Mouse (Mus musculus): ENCODE measurements around the gene Fbxo21. TPM values are rescaled to one million over a fixed set of nuclear protein-coding genes. Genes with fewer than 3 reads are reported as not detected.

Fbxo21 gene
- polyA plus RNA-seq, 1 experiment: 0.06 TPM

DNA sequence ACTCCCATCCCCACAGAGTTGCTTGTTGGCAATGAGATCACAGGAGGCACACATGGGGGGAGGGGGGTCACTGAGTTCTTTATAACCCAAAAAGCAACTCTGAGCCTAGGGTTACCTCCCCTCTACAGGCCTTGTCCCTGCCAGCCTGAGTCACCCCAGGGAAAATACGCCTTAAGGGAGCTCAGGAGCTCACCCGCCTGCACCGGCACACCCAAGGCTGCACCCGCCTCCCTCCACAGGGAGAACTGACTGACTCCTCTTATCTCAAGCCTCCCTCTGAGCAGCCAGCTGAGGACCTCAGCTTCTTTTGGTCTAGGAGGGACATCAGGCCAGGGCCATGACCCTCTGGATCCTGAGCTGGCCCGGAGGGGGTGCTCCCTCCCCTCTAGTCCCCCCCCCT lies 54.5 kb downstream of the Fbxo21 start:
- TF ChIP-seq TAL1 (IDR thresholded peaks at IDR 0.05; ENCODE audit: low read length): no peak
- TF ChIP-seq GATA1 (IDR thresholded peaks at IDR 0.05; ENCODE audit: low read length): no peak
- Histone ChIP-seq H3K4me3 (replicated peaks) (no peak overlapping the region), H3K4me1 (ENCODE audit: control insufficient read depth) (peaks cover 3% of the 10 kb centered on the region), H3K9me3 (ENCODE audit: control insufficient read depth, low read length) (peaks cover 6% of the 10 kb centered on the region; the same call in 1 of the 2 replicates), H3K27me3 (ENCODE audit: control insufficient read depth) (peaks cover 50% of the 10 kb centered on the region), H3K36me3 (ENCODE audit: control insufficient read depth) (no peaks in the 10 kb centered on the region)

- peaks cover 6% of the 10 kb centered on the region; the same call in 1 of the 2 replicates for H3K9me3 ChIP-seq (ENCODE audit: control insufficient read depth, low read length)
- TF ChIP-seq TAL1 (IDR thresholded peaks at IDR 0.05; ENCODE audit: low read length): no peak
- TF ChIP-seq GATA1 (IDR thresholded peaks at IDR 0.05; ENCODE audit: low read length): no peak
- H3K36me3 ChIP-seq (ENCODE audit: control insufficient read depth): no peaks in the 10 kb centered on the region
- peaks cover 49% of the 10 kb centered on the region for H3K27me3 ChIP-seq (ENCODE audit: control insufficient read depth)
- no peak overlapping the region for H3K4me3 ChIP-seq (replicated peaks)
- H3K4me1 ChIP-seq (ENCODE audit: control insufficient read depth): peaks cover 3% of the 10 kb centered on the region
Observed at GRCm38 (mm10) chr5:118031508-118031907, 55.0 kb downstream of the Fbxo21 start.

- Histone ChIP-seq H3K27me3 (ENCODE audit: control insufficient read depth) (peaks cover 36% of the 10 kb centered on the region), H3K36me3 (ENCODE audit: control insufficient read depth) (no peaks in the 10 kb centered on the region), H3K4me3 (replicated peaks) (no peak overlapping the region), H3K4me1 (ENCODE audit: control insufficient read depth) (peaks cover 3% of the 10 kb centered on the region), H3K9me3 (ENCODE audit: control insufficient read depth, low read length) (peaks cover 4% of the 10 kb centered on the region; the same call in 1 of the 2 replicates)
- TF ChIP-seq TAL1 (IDR thresholded peaks at IDR 0.05; ENCODE audit: low read length) (no peak), GATA1 (IDR thresholded peaks at IDR 0.05; ENCODE audit: low read length) (no peak)
Observed at GRCm38 (mm10) chr5:118033328-118033727, 56.8 kb downstream of the Fbxo21 start.

DNA sequence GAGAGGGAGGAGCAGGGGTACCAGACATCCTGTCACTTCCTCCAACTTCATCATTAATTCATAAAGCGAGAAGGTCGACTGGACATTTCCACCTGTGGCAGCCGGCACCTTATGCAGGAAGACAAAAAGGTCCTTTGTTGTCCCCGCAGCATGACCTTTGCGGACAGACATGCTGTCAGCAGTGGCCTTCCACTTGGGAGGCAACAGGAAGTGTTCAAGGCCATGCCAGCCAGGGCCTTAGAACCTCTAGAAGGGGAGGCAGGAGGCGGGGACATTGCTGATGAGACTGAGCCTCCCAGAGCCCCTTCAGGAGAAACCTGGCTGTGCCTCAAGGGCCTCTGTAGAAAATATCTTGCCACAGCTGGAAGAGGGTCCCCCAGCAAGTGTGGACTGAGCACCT lies 57.2 kb downstream of the Fbxo21 start:
- no peak overlapping the region for H3K4me3 ChIP-seq (replicated peaks)
- H3K4me1 ChIP-seq (ENCODE audit: control insufficient read depth): peaks cover 3% of the 10 kb centered on the region
- TF ChIP-seq GATA1 (IDR thresholded peaks at IDR 0.05; ENCODE audit: low read length): no peak
- peaks cover 4% of the 10 kb centered on the region; the same call in 1 of the 2 replicates for H3K9me3 ChIP-seq (ENCODE audit: control insufficient read depth, low read length)
- H3K27me3 ChIP-seq (ENCODE audit: control insufficient read depth): peaks cover 32% of the 10 kb centered on the region
- no peaks in the 10 kb centered on the region for H3K36me3 ChIP-seq (ENCODE audit: control insufficient read depth)

DNA sequence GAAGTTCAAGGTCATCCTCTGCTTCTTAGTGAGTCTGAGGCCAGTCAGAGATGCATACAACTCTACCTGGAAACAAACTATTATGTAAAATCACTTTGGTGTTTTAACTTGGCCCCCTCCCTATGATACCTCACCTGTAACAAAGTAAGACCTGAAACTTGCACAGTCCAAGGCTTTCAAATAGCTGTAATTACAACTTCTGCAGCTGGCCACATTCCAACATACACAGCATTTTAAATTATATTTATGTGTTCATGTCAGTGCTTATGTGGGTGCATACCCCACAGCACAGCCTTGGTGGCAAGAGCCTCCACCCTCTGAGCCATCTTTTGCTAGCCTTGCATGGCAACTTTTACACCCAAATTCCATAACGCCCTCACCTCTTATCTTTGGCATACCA lies 58.1 kb downstream of the Fbxo21 start:
- no peaks in the 10 kb centered on the region for H3K36me3 ChIP-seq (ENCODE audit: control insufficient read depth)
- peaks cover 26% of the 10 kb centered on the region for H3K27me3 ChIP-seq (ENCODE audit: control insufficient read depth)
- TF ChIP-seq TAL1 (IDR thresholded peaks at IDR 0.05; ENCODE audit: low read length) (no peak), GATA1 (IDR thresholded peaks at IDR 0.05; ENCODE audit: low read length) (no peak)

DNA sequence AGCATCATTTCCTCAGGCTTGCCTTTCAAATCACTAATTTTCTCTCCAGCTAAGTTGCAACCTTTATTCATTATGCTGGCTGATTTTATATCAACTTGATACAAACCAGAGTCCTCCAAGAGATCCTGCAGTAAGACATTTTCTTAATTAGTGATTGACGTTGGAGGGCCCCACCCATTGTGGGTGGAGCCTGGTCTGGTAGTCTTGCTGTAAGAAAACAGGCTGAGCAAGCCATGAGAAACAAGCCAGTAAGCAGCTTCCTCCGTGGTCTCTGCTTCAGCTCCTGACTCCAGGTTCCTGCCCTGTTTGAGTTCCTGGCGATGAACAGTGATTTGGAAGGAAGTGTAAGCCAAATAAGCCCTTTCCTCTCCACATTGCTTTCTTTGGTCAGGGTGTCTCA lies 59.3 kb downstream of the Fbxo21 start:
- no peaks in the 10 kb centered on the region for H3K9me3 ChIP-seq (ENCODE audit: control insufficient read depth, low read length)
- TF ChIP-seq GATA1 (IDR thresholded peaks at IDR 0.05; ENCODE audit: low read length): no peak
- TF ChIP-seq TAL1 (IDR thresholded peaks at IDR 0.05; ENCODE audit: low read length): no peak
- H3K4me3 ChIP-seq (replicated peaks): no peak overlapping the region
- H3K4me1 ChIP-seq (ENCODE audit: control insufficient read depth): no peaks in the 10 kb centered on the region
- H3K36me3 ChIP-seq (ENCODE audit: control insufficient read depth): no peaks in the 10 kb centered on the region
- peaks cover 15% of the 10 kb centered on the region for H3K27me3 ChIP-seq (ENCODE audit: control insufficient read depth)

More for the DNA sequence above, 58.1 kb downstream of the Fbxo21 start:
- H3K4me3 ChIP-seq (replicated peaks): no peak overlapping the region
- H3K4me1 ChIP-seq (ENCODE audit: control insufficient read depth): no peaks in the 10 kb centered on the region
- H3K9me3 ChIP-seq (ENCODE audit: control insufficient read depth, low read length): no peaks in the 10 kb centered on the region

GRCm38 (mm10) chr5:118036888-118037797 lies 60.6 kb downstream of the Fbxo21 start:
- H3K9me3 ChIP-seq (ENCODE audit: control insufficient read depth, low read length): no peaks in the 10 kb centered on the region
- no peak for TF ChIP-seq TAL1 (IDR thresholded peaks at IDR 0.05; ENCODE audit: low read length)
- TF ChIP-seq GATA1 (IDR thresholded peaks at IDR 0.05; ENCODE audit: low read length): no peak
- peaks cover 12% of the 10 kb centered on the region; the same call in 1 of the 2 replicates for H3K27me3 ChIP-seq (ENCODE audit: control insufficient read depth)
- H3K4me3 ChIP-seq (replicated peaks): no peak overlapping the region
- no peaks in the 10 kb centered on the region for H3K4me1 ChIP-seq (ENCODE audit: control insufficient read depth)
- H3K36me3 ChIP-seq (ENCODE audit: control insufficient read depth): no peaks in the 10 kb centered on the region

- Histone ChIP-seq H3K27me3 (ENCODE audit: control insufficient read depth) (peaks cover 12% of the 10 kb centered on the region; the same call in 1 of the 2 replicates), H3K36me3 (ENCODE audit: control insufficient read depth) (no peaks in the 10 kb centered on the region), H3K4me1 (ENCODE audit: control insufficient read depth) (no peaks in the 10 kb centered on the region), H3K9me3 (ENCODE audit: control insufficient read depth, low read length) (no peaks in the 10 kb centered on the region), H3K4me3 (replicated peaks) (no peak overlapping the region)
- TF ChIP-seq TAL1 (IDR thresholded peaks at IDR 0.05; ENCODE audit: low read length) (no peak), GATA1 (IDR thresholded peaks at IDR 0.05; ENCODE audit: low read length) (no peak)
Observed at GRCm38 (mm10) chr5:118037798-118038484, 61.4 kb downstream of the Fbxo21 start.

- Histone ChIP-seq H3K4me3 (replicated peaks) (no peak overlapping the region), H3K36me3 (ENCODE audit: control insufficient read depth) (no peaks in the 10 kb centered on the region), H3K4me1 (ENCODE audit: control insufficient read depth) (no peaks in the 10 kb centered on the region), H3K9me3 (ENCODE audit: control insufficient read depth, low read length) (no peaks in the 10 kb centered on the region), H3K27me3 (ENCODE audit: control insufficient read depth) (peaks cover 12% of the 10 kb centered on the region; the same call in 1 of the 2 replicates)
- TF ChIP-seq TAL1 (IDR thresholded peaks at IDR 0.05; ENCODE audit: low read length): no peak
- no peak for TF ChIP-seq GATA1 (IDR thresholded peaks at IDR 0.05; ENCODE audit: low read length)
Observed at GRCm38 (mm10) chr5:118039241-118039668, 62.7 kb downstream of the Fbxo21 start.
